Mouse (Mus musculus) small intestine, adult 2 months (tissue): Measurements from ENCODE around the gene Tex36. TPM values are rescaled to one million over a fixed set of nuclear protein-coding genes. Genes with fewer than 3 reads are reported as not detected.

Experiments
- H3K27ac ChIP-seq: fragments of 200-500 bp; 2 replicates; pipeline ENCODE4 v1.5.1; 2012; ENCODE audit warnings: low read depth, low read length, control low read depth, inconsistent platforms; ENCODE audit not compliant: insufficient read depth
- H3K27me3 ChIP-seq: fragments of 200-500 bp; 2 replicates; pipeline ENCODE4 v1.6.1; 2012; ENCODE audit warnings: mild to moderate bottlenecking, moderate library complexity, low read length, inconsistent platforms; ENCODE audit not compliant: control insufficient read depth, insufficient read depth
- H3K36me3 ChIP-seq: fragments of 200-500 bp; 2 replicates; pipeline ENCODE4 v1.6.1; 2012; ENCODE audit warnings: mild to moderate bottlenecking, low read length, control low read depth, inconsistent platforms; ENCODE audit not compliant: control insufficient read depth, insufficient read depth
- H3K4me1 ChIP-seq: fragments of 200-500 bp; 2 replicates; pipeline ENCODE4 v1.6.1; 2012; ENCODE audit warnings: low read length, inconsistent platforms, mixed read lengths; ENCODE audit not compliant: control insufficient read depth, insufficient read depth, insufficient read length
- H3K4me3 ChIP-seq: fragments of 200-500 bp; 2 replicates; pipeline ENCODE4 v1.5.1; 2012; ENCODE audit warnings: low read depth, mild to moderate bottlenecking, control low read depth, inconsistent platforms, low read length, moderate library complexity
- CTCF ChIP-seq: fragments of 200-500 bp; IDR thresholded peaks from 2 replicates; pipeline ENCODE4 v1.5.1; 2012; ENCODE audit warnings: low read depth, mild to moderate bottlenecking, control low read depth, inconsistent platforms, low read length, moderate library complexity, mixed read lengths; ENCODE audit not compliant: insufficient replicate concordance, insufficient read length; ENCODE audit errors: extremely low read depth
- POLR2A ChIP-seq: fragments of 200-500 bp; IDR thresholded peaks from 2 replicates; pipeline ENCODE4 v1.6.1; 2012; ENCODE audit warnings: low read depth, mild to moderate bottlenecking, control low read depth, inconsistent platforms, low read length, moderate library complexity
- WGBS: fragments of 180-500 bp; shearing (Covaris S2); methylation state at CpG from one replicate; pipeline ENCODE4 v1.1.7; 2018; 5-methylcytosine and 5-hydroxymethylcytosine counted together
- polyA plus RNA-seq: library from polyadenylated mRNA; depleted of rRNA; stranded (reverse); fragments of >200 nt; gene quantifications from 2 replicates; pipeline ENCODE4 v1.2.3, GENCODE M21; 2012; rRNA removed

Tex36 gene
- polyA plus RNA-seq = not detected in 2 replicates

GRCm38 (mm10) chr7:133602058-133602457 lies at the start of gene Tex36:
TSS of gene Tex36 (minus strand) at chr7:133602158.
- Histone ChIP-seq H3K27ac (no peak within 1 kb of the TSS), H3K27me3 (no peaks in the 10 kb centered on the region), H3K36me3 (no peaks in the 10 kb centered on the region), H3K4me3 (no peak within 1 kb of the TSS), H3K4me1 (peaks cover 12% of the 10 kb centered on the region; the same call in 1 of the 2 replicates)
- TF ChIP-seq CTCF = no peak
- no peak for TF ChIP-seq POLR2A
- 83% methylated on average over 2 of the region's 2 CpGs for WGBS

DNA sequence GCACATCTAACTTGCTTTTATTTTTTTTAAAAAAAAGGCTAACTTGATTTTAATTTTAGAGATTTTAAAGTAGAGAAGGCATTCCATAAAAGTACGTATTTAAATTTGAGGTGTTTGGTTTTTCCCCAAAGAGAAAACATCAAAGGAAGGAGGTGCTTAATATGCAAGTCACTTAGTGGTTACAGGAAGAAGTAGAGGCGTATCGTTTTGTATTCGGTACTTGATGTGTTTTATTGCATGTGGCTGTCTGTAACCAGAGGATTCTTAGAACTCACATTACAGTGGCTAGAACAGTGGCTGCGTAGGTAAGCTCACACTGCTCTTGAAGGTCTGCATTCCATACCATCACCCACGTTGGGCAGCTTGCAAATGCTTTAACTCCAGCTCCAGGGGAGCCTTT lies 43.8 kb upstream of the Tex36 start:
- no peaks in the 10 kb centered on the region for H3K4me1 ChIP-seq
- no peak for TF ChIP-seq POLR2A
- no peak for TF ChIP-seq CTCF
- peaks cover 74% of the 10 kb centered on the region for H3K36me3 ChIP-seq
- H3K27ac ChIP-seq = no peak overlapping the region
- no peak overlapping the region for H3K4me3 ChIP-seq
- no peaks in the 10 kb centered on the region for H3K27me3 ChIP-seq
- 88% methylated on average over 6 of the region's 6 CpGs for WGBS

GRCm38 (mm10) chr7:133638821-133639220 lies 36.9 kb upstream of the Tex36 start:
- TF ChIP-seq POLR2A = no peak
- TF ChIP-seq CTCF = no peak
- peaks cover 4% of the 10 kb centered on the region; the same call in 1 of the 2 replicates for H3K4me1 ChIP-seq
- 87% methylated on average over 13 of the region's 13 CpGs for WGBS
- H3K4me3 ChIP-seq = no peak overlapping the region
- H3K27me3 ChIP-seq = no peaks in the 10 kb centered on the region
- H3K27ac ChIP-seq = no peak overlapping the region
- H3K36me3 ChIP-seq = peaks cover 30% of the 10 kb centered on the region

- Histone ChIP-seq H3K36me3 (peaks cover 26% of the 10 kb centered on the region), H3K27ac (no peak overlapping the region), H3K4me3 (peak overlapping the region; percentile 84), H3K4me1 (peaks cover 4% of the 10 kb centered on the region; the same call in 1 of the 2 replicates), H3K27me3 (no peaks in the 10 kb centered on the region)
- TF ChIP-seq POLR2A (no peak), CTCF (no peak)
- WGBS = 1% methylated on average over 13 of the region's 13 CpGs
Observed at GRCm38 (mm10) chr7:133638306-133638705, 36.3 kb upstream of the Tex36 start.

DNA sequence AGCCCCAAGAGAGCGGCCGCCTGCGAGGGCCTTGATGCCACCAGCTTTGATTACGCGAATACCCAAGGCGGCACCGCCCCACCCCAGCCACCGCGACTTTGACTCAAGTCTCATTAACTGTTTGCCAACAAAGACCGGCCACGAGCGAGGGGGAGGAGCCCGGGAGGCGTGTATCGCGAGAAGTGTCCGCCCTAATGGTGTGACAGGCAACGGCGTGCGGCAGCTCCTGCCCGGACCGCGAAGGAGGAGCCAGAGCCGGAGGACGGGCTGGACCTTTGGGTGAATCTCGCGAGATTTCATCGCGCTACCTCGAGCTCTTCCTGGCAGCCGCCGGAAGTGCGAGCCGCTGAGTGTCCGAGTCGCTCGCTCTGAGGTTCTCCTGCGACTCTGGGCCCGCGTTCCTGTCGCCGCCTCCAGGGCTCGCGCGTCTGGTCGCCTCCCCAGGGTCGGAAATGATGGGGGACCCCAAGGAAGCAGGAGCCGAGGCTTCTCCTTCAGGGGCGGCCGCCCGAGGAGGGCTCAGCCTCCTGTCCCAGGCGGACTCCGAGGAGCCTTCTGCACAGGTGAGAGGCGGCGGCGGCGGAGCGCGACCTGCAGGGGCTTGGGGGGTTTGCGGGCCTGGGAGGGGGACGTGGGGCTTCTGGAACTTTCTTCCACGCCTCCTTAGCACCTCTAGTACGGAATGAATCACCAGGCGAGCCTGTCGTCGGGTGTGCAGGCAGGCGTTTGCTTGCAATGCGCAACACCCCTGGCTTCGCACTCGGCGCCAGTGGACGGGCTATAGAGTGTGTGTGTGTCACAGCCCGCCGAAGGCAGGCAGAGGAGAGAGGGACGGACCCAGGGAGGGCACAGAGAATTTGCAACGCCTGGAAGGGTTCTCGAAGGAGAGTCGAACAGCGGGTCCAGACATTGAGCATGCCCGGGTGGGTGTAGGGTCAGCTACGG lies 35.7 kb upstream of the Tex36 start, which contains the start of gene Edrf1:
Edrf1 (plus strand) TSS at position 183 of the 945 bp plus-strand sequence.
- peaks cover 4% of the 10 kb centered on the region; the same call in 1 of the 2 replicates for H3K4me1 ChIP-seq
- WGBS = under 1% methylated on average over 81 of the region's 81 CpGs
- H3K36me3 ChIP-seq = peaks cover 20% of the 10 kb centered on the region
- H3K4me3 ChIP-seq = peak within 1 kb of the TSS; percentile 84
- TF ChIP-seq POLR2A (peak; percentile 82), CTCF (no peak)
- H3K27me3 ChIP-seq = no peaks in the 10 kb centered on the region
- peak within 1 kb of the TSS; percentile 80 for H3K27ac ChIP-seq

- no peak for TF ChIP-seq POLR2A
- peak; percentile 73; the same call in 1 of the 2 replicates for TF ChIP-seq CTCF
- Histone ChIP-seq H3K27me3 (no peaks in the 10 kb centered on the region), H3K4me3 (peak overlapping the region; percentile 84), H3K27ac (peak overlapping the region; percentile 80), H3K36me3 (peaks cover 13% of the 10 kb centered on the region), H3K4me1 (peaks cover 4% of the 10 kb centered on the region; the same call in 1 of the 2 replicates)
- WGBS = under 1% methylated on average over 21 of the region's 21 CpGs
Observed at GRCm38 (mm10) chr7:133636738-133637352, 34.9 kb upstream of the Tex36 start.
